Mouse (Mus musculus) gastrocnemius, postnatal 4 days (tissue): ENCODE data around the gene Tmem72. TPM values are rescaled to one million over a fixed set of nuclear protein-coding genes. Genes with fewer than 3 reads are reported as not detected.

Experiments
- DNase-seq, 2 experiments: peaks; one replicate each; pipeline ENCODE4 v3.0.0; 2021 to 2022; ENCODE audit warnings: low spot score in 2 of 2, mixed read lengths in 2 of 2
- microRNA-seq: library from miRNA; unstranded; fragments of <30 nt; microRNA quantifications from one replicate; pipeline ENCODE4 v1.2.0, GENCODE M21; 2021
- total RNA-seq, 2 experiments: library from RNA; stranded (reverse); gene quantifications; 2 replicates each; pipeline ENCODE4 v1.2.3; 2021

The Tmem72 gene
- total RNA-seq, 2 experiments from 2014 or later: 2.3 to 6.3 TPM

DNA sequence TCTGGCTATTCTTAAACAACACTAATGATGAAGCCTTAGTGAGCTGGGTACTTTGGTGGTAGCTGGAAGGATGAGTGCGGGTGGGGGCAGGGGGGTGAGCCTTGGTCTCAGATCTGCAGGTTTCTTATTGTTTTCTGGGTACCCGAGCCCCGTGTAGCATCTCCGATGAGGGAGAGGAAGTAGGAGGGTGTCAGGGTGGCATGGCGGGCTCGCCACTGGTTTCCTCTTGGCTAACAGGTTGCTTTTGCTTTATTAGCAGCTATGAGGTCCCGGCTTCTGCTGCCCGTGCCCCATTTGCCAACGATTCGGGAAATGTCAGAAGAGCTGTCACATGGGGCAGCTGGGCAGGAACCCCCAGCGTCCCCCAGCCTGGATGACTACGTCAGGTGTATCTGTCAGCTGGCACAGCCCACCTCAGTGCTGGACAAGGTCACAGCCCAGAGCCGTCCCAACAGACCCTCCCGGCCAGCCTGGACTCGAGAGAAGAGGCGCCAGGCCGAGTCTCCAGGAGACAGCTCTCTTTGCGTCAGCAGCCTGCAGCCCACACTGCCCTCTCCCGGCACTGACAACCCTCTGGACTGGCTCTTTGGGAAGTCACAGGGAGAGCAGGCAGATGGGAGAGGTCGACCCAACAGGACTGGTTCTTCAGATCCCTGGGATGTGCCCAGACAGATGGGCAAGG is 65.1 kb downstream of the Tmem72 start:
- DNase-seq: peak in 1 of 2 experiments; percentile 31

DNA sequence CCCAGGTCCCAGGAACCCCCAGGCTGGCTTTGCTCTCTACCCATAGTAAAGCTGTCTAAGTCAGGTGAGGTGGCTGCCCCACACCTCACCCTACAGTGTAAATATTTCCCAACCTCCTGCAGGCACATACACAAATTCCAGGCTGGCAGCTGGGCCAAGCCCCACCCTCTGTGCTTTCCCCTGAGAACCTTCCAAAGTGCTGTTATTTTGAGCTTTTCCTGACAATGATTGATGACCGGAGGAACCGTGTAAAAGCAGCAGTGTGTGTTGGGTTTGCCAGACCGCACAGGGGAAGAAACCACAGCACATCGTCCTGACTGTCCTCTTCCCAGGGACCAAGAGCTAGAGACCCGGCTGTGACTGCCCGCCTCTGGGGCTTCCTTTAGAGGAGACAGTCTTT is 66.3 kb downstream of the Tmem72 start, which contains the start of gene Depp1:
TSS of gene Depp1 (plus strand) at position 204 of the 400 bp plus-strand sequence.
- DNase-seq: no peak

DNA sequence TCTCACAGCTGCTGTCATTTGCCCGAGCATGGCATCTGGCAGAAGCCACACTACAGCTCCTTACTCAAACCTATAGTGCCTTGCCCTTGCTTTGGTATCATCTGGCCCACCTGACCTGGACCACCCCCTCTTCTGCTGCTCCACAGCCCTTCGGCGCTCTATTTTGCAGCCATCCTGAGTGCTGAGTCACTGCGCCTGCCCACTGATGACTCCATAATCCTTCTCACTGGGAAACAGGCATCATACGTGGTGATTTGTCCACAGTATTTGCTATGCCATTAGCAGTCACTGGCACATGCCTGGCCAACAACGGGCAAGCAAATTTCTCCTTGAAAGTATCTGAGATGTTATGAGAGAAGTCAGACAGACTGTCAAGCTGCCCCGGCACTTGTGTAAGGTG is 66.9 kb downstream of the Tmem72 start:
- no peak for DNase-seq

DNA sequence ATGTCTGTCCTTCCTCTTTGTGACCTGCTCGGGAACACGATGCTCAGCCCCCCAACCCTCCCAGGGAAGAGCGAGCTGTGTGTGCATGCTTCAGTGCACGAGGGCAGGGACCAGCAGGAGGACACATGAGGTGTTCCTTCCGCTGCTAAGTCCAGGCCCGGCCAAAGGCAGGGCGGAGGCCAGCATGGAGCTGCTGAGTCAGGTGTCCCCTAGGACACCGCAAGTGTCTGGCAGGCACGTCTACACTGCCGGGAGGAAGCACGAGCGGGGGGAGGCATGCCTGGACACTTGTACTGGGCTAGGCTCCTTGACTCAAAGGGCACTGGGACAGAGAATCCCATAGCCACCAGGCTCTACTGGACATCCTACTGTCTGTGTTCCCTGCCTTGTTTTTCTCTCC is 69.0 kb downstream of the Tmem72 start:
- no peak for DNase-seq

DNA sequence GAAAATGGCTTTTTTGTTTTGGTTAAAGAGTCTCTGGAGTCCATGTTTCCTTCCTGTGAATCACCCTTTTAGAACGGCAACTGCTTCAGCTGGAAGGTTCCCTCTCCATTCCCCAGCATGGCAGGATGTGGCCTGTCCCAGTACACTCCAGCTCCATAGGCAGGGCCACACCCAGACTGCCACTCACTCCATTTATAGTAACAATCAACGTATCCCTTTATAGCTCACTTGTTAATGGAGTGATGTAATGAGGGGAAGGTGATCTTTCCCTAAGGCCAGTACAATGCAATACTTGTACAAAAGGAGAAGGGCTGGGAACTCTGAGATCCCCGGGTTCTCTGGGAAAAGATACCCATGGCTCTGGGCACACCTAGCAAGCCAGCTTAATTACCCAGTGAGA is 72.4 kb downstream of the Tmem72 start:
- DNase-seq: no peak

DNA sequence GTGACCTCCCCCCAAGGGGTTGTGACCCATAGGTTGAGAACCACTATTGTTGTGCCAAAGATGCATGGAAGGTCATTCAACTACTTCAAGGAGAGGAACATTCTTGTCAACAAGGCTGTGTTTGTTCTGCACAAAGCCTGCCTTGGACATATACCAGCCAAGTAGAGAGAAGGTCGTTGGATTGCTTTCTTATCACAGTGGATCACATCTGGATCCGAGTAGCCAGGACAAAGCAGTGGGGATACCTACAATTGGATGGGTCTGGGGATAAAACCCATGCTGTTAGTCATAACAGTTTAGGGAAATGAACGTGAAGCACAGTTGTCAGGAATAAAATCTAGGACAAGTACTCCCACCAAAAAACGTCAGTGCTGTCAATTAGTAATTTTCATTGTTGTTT is 72.8 kb downstream of the Tmem72 start:
- no peak for DNase-seq

DNA sequence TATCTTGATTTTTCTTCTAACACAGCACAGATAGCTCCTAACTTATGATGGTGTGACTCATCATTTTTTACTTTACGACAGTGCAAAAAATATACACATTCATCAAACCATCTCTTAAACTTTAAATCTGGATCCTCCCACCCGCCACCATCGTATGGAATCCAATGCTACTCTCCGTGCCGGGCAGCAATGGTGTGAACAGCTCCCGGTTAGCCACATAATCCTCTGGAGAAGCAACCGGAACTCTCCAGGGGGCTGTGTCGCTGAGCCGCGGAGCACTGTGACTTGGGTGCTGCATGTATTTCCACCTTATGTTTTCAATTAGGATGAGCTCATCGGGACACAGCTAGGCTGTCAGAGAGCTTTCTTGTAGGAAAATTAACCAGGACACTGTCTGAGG is 73.8 kb downstream of the Tmem72 start:
- no peak for DNase-seq

DNA sequence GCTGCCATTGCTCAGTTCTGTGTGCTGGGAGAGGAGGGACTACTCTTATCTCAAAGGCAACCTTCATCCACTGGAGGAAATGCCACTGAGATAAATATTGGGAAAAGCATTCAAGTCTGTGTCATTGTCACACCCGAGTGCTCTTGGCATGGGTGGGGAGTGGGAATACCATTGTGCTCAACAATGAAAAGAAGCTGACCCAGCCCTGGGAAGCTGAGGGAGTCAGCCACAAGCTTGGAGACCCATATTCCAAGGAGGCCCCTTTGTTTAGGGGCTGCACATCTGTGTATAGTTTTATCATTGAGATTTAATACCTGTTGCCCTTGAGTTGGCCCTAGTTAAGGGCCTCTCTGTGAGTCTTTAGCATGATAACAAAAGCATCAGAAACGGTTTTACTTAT is 77.0 kb downstream of the Tmem72 start:
- DNase-seq: no peak

DNA sequence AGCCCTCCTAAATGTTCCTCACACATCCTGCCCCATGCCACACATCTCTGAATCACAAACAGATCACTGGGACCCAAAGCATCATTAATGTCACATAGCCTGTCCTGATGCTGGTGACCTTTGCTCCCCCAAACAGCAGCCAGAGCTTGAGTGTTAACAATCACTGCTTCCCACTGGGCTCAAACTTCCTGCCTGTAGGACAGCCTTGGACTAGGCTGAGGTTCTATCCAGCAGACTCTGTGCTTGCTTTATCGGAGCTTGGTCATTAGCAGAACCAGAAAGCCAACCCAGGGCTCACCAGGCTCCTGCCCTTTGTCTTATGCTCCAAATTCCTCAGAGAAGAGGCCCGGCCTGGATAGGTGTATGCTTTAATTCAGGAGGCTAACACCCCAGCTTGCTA is 77.8 kb downstream of the Tmem72 start:
- no peak for DNase-seq

DNA sequence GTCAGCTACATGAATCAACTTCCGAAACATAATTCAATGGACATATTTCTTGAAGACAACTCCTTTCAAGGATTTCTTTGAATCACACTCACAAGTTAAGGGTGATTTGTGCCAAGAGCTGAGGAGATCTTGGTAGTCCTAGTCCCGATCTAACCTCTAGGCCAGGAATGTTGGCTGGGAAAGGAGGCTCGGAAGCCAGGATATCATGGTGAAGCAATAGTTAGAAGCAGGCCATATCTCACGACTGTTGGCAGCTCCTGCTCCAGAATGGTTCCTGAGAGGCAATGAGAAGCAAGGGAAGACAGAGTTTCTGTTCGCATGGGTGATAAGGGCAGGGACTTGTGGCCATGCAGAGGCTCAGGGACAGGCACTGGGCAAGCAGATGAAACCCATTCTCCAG is 79.2 kb downstream of the Tmem72 start:
- DNase-seq: no peak

DNA sequence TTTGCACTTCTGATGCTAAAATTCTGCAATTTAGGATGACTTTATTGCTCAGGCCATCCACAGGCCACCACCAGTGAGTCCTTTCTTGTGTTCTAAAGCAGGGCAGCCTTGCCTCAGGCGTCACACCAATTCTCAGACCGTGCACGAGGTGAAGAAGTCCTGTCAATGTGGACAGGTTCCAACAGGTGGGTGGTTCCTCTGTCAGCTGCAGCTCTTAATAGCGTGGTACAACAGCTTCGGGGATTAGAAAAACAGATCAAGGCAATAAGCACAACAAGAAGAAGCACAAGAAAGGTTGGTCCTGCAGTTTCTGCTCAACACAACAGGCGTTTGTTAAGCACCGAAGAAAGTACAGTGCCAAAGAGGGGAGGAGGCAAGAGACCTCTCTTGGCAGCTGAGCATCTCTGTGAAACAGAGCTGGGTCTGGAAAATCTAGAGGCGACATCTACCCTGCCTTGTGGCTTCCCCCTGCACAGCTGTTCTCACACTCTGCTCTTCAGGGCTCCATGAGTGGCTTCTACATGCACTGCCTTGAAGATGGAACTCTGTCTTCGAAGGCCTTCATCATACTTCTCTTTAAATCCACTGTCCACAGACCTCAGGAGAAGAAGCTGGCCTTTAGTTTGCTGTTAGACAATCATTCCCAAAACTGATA is 80.0 kb downstream of the Tmem72 start:
- no peak for DNase-seq

DNA sequence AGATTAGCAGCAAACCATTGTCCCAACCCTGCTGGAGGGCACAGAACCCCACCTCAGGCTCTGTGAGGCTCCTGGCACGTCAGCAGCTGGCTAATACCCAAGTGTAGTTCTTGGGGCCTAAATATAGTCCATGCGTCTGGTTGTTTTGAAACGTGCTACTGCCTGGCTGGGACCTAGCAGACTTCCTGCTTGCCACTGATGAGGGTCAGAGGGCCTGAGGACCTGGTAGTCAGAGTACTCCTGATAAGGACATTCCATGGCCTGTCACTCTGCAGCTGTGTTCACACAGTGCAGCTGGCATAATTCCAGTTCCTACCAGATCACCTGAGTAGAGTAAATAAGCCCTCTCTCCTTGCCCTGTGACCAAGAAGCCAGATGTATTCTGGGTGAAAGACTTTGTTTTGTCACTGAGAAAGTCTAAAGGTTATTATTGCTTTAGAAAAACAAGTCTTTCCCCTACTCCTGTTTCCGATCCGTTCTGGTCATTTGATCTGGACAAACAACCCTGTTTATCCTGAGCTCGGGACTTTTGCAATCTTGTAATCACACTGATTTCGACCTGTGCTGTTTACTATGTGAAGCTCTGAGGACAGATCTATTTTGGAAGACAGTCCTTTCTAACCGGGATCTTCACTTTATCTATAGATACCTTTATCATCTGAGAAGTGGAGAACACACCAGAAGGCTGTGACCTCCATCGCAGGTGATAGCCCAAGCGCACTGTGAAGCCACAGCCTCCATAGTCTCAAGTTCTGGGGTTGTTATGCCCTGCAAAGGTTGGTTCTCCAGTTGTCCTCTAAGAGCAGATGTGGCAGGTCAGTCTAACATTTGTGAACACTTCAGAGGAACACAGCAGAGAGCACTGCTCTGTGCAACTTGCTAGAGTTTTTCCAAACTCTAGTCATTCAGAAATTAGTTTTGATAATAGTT is 81.2 kb downstream of the Tmem72 start:
- DNase-seq: peak in 1 of 2 experiments; percentile 39

DNA sequence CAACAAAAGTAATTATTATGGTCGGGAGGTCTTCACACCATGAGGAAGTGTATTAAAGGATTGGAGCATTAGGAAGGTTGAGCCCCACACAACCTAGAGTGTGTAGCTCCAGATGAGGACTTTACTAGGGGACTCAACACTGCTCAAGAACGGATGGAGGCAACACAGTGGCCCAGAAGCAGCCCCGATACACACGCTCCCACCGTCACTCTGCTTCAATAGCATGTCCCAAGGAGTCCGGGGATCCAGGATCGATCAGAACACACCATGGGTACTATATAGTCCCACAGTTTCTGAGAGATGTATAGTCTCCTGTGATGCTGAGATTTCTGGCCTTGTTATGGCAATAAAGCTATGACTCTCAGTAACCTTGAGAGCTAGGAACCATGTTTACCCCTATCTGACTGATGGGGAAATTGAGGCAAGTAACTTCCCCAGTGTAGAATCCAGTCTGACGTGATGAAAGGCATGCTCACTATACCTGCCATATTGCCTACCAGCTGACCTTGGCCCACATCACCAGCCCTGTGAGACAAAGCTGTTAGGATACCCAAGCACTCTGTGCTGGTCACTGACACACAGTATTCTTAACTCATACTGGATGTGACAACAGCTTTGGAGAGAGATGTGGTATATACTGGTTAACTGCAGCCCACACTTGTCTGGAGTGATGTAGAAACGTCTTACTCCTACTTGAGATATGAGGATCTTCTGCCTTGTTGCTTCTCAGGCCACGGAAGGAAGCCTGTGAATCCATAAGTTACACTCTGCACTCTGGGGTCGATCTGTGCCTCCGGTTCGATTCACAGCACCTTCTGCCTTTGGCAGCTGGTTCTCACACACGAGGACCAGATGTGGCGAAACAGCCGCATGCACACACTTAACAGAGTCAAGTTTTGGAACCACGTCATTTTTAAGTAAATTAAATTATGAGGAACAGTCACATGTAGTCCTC is 82.7 kb downstream of the Tmem72 start:
- no peak for DNase-seq

DNA sequence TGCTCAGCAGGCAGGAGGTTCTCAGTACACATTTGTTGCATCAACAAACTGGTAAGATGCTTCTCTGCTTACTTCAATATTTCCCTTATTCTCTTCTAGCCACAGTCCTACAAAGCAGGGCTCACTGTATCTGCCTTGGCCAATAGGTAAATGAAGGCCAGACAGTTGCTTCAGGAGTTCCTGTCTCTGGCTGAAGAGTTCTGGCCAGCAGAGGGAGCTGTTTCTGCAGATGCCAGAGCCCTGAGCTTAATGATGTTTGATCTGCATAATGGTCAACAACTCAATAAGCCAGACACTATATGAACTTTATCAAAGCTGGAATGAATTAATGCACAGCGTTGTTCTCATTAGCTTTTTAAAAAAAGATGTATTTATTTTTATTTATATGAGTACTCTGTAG is 84.6 kb downstream of the Tmem72 start:
- peak in 1 of 2 experiments; percentile 72 for DNase-seq

DNA sequence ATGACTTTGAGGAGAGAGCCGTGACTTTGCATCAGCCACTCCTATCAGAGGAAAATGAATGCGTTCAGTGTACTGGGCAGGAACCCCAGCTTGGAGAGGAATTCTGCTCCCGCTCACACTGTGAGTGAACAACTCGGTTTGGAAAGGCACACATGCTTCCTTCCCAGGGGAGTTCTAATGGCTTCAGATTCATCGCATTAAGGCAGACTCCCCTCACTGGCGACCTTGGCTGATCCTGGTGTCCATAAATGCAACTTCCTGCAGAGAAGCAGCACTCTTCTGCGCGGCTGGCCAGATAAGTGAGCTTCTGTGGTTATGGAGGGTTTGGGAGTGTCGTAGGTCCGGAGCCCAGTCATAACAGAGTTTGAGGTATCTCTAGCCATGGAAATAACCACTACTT is 86.9 kb downstream of the Tmem72 start:
- DNase-seq: no peak

Small RNAs within 50 kb of the gene (microRNA-seq; reads per million reads assigned to microRNA genes)
- 0.63 reads per million for gene Mir7043

Other genes starting within 250 kb of the Tmem72 start
- gene Olfr211, start 227.8 kb downstream of the Tmem72 start, total RNA-seq: not detected
- not detected for gene Olfr212, start 210.4 kb downstream of the Tmem72 start, total RNA-seq
- gene Olfr213, start 178.5 kb downstream of the Tmem72 start, total RNA-seq: not detected
- gene Gm5580, start 165.8 kb downstream of the Tmem72 start, total RNA-seq: 1 to 10 TPM; 2.7 to 3.4 TPM
- gene Olfr214, start 162.7 kb downstream of the Tmem72 start, total RNA-seq: not detected
- not detected for gene Olfr215, start 132.7 kb downstream of the Tmem72 start, total RNA-seq
- gene Zfp422, start 87.9 kb downstream of the Tmem72 start, total RNA-seq: 10 to 100 TPM; 29.6 to 30.9 TPM
- gene Depp1, start 66.3 kb downstream of the Tmem72 start, total RNA-seq: 10 to 100 TPM; 11.5 to 14.1 TPM
- gene Rassf4, start 43.0 kb downstream of the Tmem72 start, total RNA-seq: 10 to 100 TPM; 14.5 to 14.7 TPM